Mouse (Mus musculus) midbrain, embryonic 11.5 days (tissue): ENCODE measurements around the gene D10Jhu81e. TPM values are rescaled to one million over a fixed set of nuclear protein-coding genes. Genes with fewer than 3 reads are reported as not detected.

Experiments
- ATAC-seq: fragments of 200-750 bp; cut with Nextera tagmentation; 2 replicates; pipeline ENCODE4 v1.8.0; 2017; ENCODE audit warnings: moderate TSS enrichment, moderate library complexity; ENCODE audit not compliant: low FRiP score
- DNase-seq: peaks from one replicate; pipeline ENCODE4 v3.0.0; 2015; ENCODE audit warnings: low spot score; ENCODE audit errors: missing footprints
- H3K27ac ChIP-seq: fragments of 300-500 bp; sonication (generic); 2 replicates; pipeline ENCODE4 v1.5.1; 2014; ENCODE audit warnings: low read depth, low read length
- H3K27me3 ChIP-seq: fragments of 300-500 bp; sonication (generic); 2 replicates; pipeline ENCODE4 v1.6.1; 2014; ENCODE audit warnings: mild to moderate bottlenecking, low read length, moderate library complexity, mixed read lengths; ENCODE audit not compliant: control insufficient read depth, insufficient read depth
- H3K36me3 ChIP-seq: fragments of 300-500 bp; sonication (generic); 2 replicates; pipeline ENCODE4 v1.6.1; 2014; ENCODE audit warnings: mild to moderate bottlenecking, low read length, moderate library complexity, mixed read lengths; ENCODE audit not compliant: control insufficient read depth, insufficient read depth
- H3K4me1 ChIP-seq: fragments of 300-500 bp; sonication (generic); 2 replicates; pipeline ENCODE4 v1.6.1; 2014; ENCODE audit warnings: low read length; ENCODE audit not compliant: control insufficient read depth, insufficient read depth
- H3K4me2 ChIP-seq: fragments of 300-500 bp; sonication (generic); 2 replicates; pipeline ENCODE4 v1.6.1; 2014; ENCODE audit warnings: mild to moderate bottlenecking, moderate library complexity
- H3K4me3 ChIP-seq: fragments of 300-500 bp; sonication (generic); 2 replicates; pipeline ENCODE4 v1.5.1; 2014; ENCODE audit warnings: low read depth, low read length
- H3K9ac ChIP-seq: fragments of 300-500 bp; sonication (generic); 2 replicates; pipeline ENCODE4 v1.6.1; 2014; ENCODE audit warnings: low read length
- H3K9me3 ChIP-seq: fragments of 300-500 bp; sonication (generic); 2 replicates; pipeline ENCODE4 v1.6.1; 2016; ENCODE audit warnings: low read length; ENCODE audit not compliant: control insufficient read depth
- WGBS: fragments of 180-500 bp; shearing (Covaris S2); extraction: QIAGEN DNeasy Blood & Tissue Kit; methylation state at CpG from one replicate; pipeline ENCODE4 v1.1.7; 2014; 5-methylcytosine and 5-hydroxymethylcytosine counted together
- polyA plus RNA-seq: library from polyadenylated mRNA; unstranded; fragments of >200 nt; fragmentation: Nextera tagmentation; extraction: Ambion mirVana; gene quantifications from 2 replicates; pipeline ENCODE4 v1.2.1, GENCODE M21; 2014

The D10Jhu81e gene
- polyA plus RNA-seq, 1 experiment from 2014 or later, result 20.9 TPM

GRCm38 (mm10) chr10:78139572-78140250 is 29.9 kb downstream of the D10Jhu81e start:
- DNase-seq, result no peak
- no peak overlapping the region for H3K9ac ChIP-seq

DNA sequence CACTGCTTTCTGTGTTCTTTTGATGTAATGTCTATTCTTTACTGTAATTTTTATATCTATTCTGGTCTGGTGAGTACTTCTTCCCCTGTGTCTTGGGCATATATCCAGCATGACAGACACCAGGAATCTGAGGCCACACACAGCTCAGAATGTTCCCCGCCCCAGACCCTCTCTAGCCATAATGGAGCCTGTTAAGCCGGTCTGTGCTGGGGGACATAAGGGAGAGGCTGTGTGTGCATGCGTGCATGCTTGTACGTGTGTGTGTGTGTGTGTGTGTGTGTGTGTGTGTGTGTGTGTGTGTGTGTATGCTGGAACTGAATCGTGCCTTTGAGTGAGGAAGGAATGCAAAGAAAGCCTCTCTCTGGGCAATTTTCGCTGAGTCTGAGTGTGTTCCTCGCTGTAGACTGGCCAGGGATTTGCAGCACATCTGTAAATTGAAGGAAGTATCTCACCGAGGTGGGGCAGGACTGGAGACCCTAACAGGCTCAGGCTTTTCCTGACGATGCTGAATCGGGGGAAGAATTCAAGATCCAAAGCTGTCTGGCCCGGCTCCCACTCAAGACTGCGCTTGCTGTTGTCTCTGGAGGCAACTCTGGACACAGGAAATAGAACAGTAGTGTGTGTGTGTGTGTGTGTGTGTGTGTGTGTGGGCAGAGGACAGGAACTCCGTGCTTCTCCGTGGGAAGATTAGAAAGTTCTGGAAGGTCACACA is 30.6 kb downstream of the D10Jhu81e start:
- Histone ChIP-seq H3K9me3 (no peaks in the 10 kb centered on the region), H3K4me2 (no peak overlapping the region), H3K4me3 (no peak overlapping the region), H3K27me3 (no peaks in the 10 kb centered on the region), H3K4me1 (0 out of 2 replicates have a peak, but pooled peaks cover 4% of the 10 kb centered on the region), H3K36me3 (no peaks in the 10 kb centered on the region), H3K27ac (no peak overlapping the region), H3K9ac (no peak overlapping the region)
- ATAC-seq (no peak), DNase-seq (no peak)
- WGBS, result 74% methylated on average over 14 of the region's 14 CpGs

More at GRCm38 (mm10) chr10:78139572-78140250, 29.9 kb downstream of the D10Jhu81e start:
- H3K27me3 ChIP-seq, result no peaks in the 10 kb centered on the region
- H3K27ac ChIP-seq, result no peak overlapping the region
- no peaks in the 10 kb centered on the region for H3K9me3 ChIP-seq
- ATAC-seq, result no peak
- H3K4me3 ChIP-seq, result no peak overlapping the region
- H3K4me2 ChIP-seq, result no peak overlapping the region
- no peaks in the 10 kb centered on the region for H3K36me3 ChIP-seq
- 83% methylated on average over 11 of the region's 11 CpGs for WGBS
- 0 out of 2 replicates have a peak, but pooled peaks cover 4% of the 10 kb centered on the region for H3K4me1 ChIP-seq

GRCm38 (mm10) chr10:78137191-78137590 is 32.4 kb downstream of the D10Jhu81e start:
- no peak for DNase-seq
- Histone ChIP-seq H3K4me2 (no peak overlapping the region), H3K9ac (no peak overlapping the region), H3K36me3 (no peaks in the 10 kb centered on the region), H3K27ac (no peak overlapping the region), H3K4me1 (0 out of 2 replicates have a peak, but pooled peaks cover 4% of the 10 kb centered on the region), H3K27me3 (no peaks in the 10 kb centered on the region), H3K4me3 (no peak overlapping the region), H3K9me3 (no peaks in the 10 kb centered on the region)
- WGBS, result 90% methylated on average over 3 of the region's 3 CpGs
- no peak for ATAC-seq

DNA sequence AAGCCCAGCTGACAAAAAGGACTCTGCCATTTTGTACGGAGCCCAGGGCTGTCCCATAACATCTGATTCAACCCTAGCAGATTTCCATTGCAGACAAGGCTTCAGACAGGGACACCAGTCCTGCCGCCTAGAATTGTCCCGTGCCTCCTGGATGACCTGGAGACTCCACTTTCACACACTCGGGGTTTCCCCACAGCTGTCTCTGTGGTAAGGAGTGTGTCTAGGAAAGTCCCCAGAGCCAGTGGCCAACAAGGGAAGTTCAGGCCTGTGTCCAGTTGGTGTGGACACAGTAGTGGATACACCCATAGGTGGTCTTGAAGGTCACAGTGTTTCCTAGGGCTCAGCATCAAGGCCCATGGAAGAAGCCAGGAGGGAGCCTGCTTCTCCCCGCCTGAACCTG is 33.6 kb downstream of the D10Jhu81e start:
- ATAC-seq, result no peak
- H3K4me3 ChIP-seq, result no peak overlapping the region
- DNase-seq, result no peak
- H3K36me3 ChIP-seq, result no peaks in the 10 kb centered on the region
- 0 out of 2 replicates have a peak, but pooled peaks cover 4% of the 10 kb centered on the region for H3K4me1 ChIP-seq
- 74% methylated on average over 5 of the region's 5 CpGs for WGBS
- H3K4me2 ChIP-seq, result no peak overlapping the region
- H3K9ac ChIP-seq, result no peak overlapping the region
- H3K27me3 ChIP-seq, result no peaks in the 10 kb centered on the region
- H3K27ac ChIP-seq, result no peak overlapping the region
- H3K9me3 ChIP-seq, result no peaks in the 10 kb centered on the region

GRCm38 (mm10) chr10:78134975-78135798 is 34.4 kb downstream of the D10Jhu81e start:
- H3K9me3 ChIP-seq, result no peaks in the 10 kb centered on the region
- H3K27ac ChIP-seq, result no peak overlapping the region
- no peaks in the 10 kb centered on the region for H3K36me3 ChIP-seq
- H3K9ac ChIP-seq, result peak overlapping the region; percentile 28; the same call in 1 of the 2 replicates
- DNase-seq (peak; percentile 88), ATAC-seq (peak; percentile 46; the same call in 1 of the 2 replicates)
- H3K4me3 ChIP-seq, result no peak overlapping the region
- H3K27me3 ChIP-seq, result no peaks in the 10 kb centered on the region
- peak overlapping the region; percentile 14; the same call in 1 of the 2 replicates for H3K4me2 ChIP-seq
- H3K4me1 ChIP-seq, result 0 out of 2 replicates have a peak, but pooled peaks cover 4% of the 10 kb centered on the region
- 14% methylated on average over 14 of the region's 14 CpGs for WGBS

DNA sequence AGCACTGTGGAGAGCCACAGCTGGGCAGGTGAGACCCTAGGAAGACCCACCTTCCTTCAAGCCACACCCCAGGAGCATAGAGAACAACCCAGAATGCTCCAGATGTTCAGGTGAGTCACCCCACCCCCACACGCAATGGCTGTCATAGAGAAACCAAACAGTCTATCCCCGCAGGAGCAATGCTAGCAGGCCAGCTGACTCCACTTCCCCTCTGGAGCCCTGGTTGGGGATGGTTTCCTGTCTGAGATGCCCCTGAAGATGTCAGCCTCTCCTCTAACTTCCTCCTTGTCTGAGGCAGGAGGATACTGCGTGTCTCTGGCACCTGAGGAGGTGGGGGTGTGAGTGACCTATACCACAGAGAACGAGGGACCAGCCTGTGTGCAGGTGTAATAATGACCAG is 35.2 kb downstream of the D10Jhu81e start:
- 0 out of 2 replicates have a peak, but pooled peaks cover 4% of the 10 kb centered on the region for H3K4me1 ChIP-seq
- no peak for DNase-seq
- no peak overlapping the region for H3K27ac ChIP-seq
- H3K4me2 ChIP-seq, result no peak overlapping the region
- WGBS, result 66% methylated on average over 4 of the region's 4 CpGs
- ATAC-seq, result no peak
- H3K27me3 ChIP-seq, result no peaks in the 10 kb centered on the region
- H3K4me3 ChIP-seq, result no peak overlapping the region
- no peak overlapping the region for H3K9ac ChIP-seq
- no peaks in the 10 kb centered on the region for H3K36me3 ChIP-seq
- no peaks in the 10 kb centered on the region for H3K9me3 ChIP-seq

GRCm38 (mm10) chr10:78129998-78130397 is 39.6 kb downstream of the D10Jhu81e start:
- Histone ChIP-seq H3K36me3 (no peaks in the 10 kb centered on the region), H3K9me3 (no peaks in the 10 kb centered on the region), H3K27ac (no peak overlapping the region), H3K4me1 (0 out of 2 replicates have a peak, but pooled peaks cover 2% of the 10 kb centered on the region), H3K4me3 (no peak overlapping the region), H3K4me2 (no peak overlapping the region), H3K27me3 (no peaks in the 10 kb centered on the region), H3K9ac (no peak overlapping the region)
- ATAC-seq (no peak), DNase-seq (no peak)
- WGBS, result 81% methylated on average over 4 of the region's 4 CpGs

- DNase-seq (no peak), ATAC-seq (no peak)
- H3K9me3 ChIP-seq, result no peaks in the 10 kb centered on the region
- no peak overlapping the region for H3K9ac ChIP-seq
- H3K4me2 ChIP-seq, result no peak overlapping the region
- no peak overlapping the region for H3K4me3 ChIP-seq
- no peaks in the 10 kb centered on the region for H3K27me3 ChIP-seq
- H3K27ac ChIP-seq, result no peak overlapping the region
- H3K4me1 ChIP-seq, result no peaks in the 10 kb centered on the region
- no peaks in the 10 kb centered on the region for H3K36me3 ChIP-seq
- 58% methylated on average over 11 of the region's 11 CpGs for WGBS
These were observed 40.2 kb downstream of the D10Jhu81e start for GRCm38 (mm10) chr10:78129423-78129822.
